Mouse (Mus musculus): Measurements from ENCODE around the gene Cttn. TPM values are rescaled to one million over a fixed set of nuclear protein-coding genes. Genes with fewer than 3 reads are reported as not detected.

Cttn gene
- polyA plus RNA-seq, 1 experiment: 14.2 TPM

DNA sequence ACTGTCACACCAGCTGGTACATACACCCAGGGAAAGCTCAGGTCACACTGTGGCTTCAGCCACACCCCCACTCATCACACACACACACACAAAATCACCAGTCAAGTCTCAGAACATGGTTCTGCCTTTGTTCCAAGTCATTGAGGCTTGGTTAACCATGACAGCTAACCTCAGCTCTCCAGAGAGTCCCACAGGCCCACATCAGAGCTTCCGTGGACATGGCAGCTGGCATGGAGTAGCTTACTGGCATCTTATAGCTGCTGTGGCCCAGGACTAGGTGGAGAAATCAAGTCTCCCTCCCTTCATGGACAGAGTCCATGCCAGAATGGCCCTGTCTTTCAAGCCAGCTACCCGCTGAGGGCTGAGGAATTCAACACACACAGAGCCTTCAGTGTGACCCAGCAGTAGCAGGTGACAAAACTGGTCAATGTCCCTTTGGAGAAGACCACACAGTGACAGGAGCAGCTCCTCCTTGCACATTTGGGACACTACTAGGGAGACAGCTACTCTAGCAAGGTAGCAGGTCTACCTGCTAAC is 62.3 kb downstream of the Cttn start:
- no peak overlapping the region for H3K27ac ChIP-seq (ENCODE audit: insufficient read depth, low read length)
- H3K4me1 ChIP-seq (ENCODE audit: control insufficient read depth, insufficient read depth, insufficient read length): no peaks in the 10 kb centered on the region
- no peaks in the 10 kb centered on the region for H3K27me3 ChIP-seq (ENCODE audit: control insufficient read depth, insufficient read depth, low read length)
- 63% methylated on average over 2 of the region's 2 CpGs for WGBS
- DNase-seq (ENCODE audit: low read depth in 1 of 2, low spot score in 2 of 2): no peak
- H3K36me3 ChIP-seq (ENCODE audit: control insufficient read depth, insufficient read depth, low read length): no peaks in the 10 kb centered on the region
- no peak overlapping the region for H3K4me3 ChIP-seq (ENCODE audit: extremely low read depth, insufficient read depth, insufficient read length)
- no peak for TF ChIP-seq POLR2A (IDR thresholded peaks at IDR 0.05; ENCODE audit: low read depth, low read length)
- TF ChIP-seq CTCF (IDR thresholded peaks at IDR 0.05; ENCODE audit: extremely low read depth, insufficient read depth, insufficient read length, insufficient replicate concordance): no peak

DNA sequence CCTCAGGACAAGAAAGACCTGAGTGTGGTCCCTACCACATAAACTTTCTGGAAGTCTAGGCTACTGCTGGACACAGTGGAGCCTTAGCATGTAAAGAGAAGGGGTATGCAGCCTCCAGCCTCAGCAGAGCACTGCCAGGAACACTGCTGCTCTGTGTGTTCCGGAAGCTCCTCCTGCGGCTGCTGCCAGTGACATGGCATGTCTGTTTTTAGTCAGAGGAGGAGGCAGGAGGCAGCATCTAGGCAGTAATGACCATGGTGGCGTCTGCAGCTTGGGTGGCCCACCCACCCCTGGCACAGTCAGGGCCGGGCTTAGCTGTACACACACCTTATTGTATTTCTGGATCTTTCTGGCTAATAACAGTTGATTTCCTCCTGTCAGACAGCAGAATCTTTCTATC is 63.1 kb downstream of the Cttn start:
- Histone ChIP-seq H3K4me3 (ENCODE audit: extremely low read depth, insufficient read depth, insufficient read length) (no peak overlapping the region), H3K4me1 (ENCODE audit: control insufficient read depth, insufficient read depth, insufficient read length) (no peaks in the 10 kb centered on the region), H3K27ac (ENCODE audit: insufficient read depth, low read length) (no peak overlapping the region), H3K27me3 (ENCODE audit: control insufficient read depth, insufficient read depth, low read length) (no peaks in the 10 kb centered on the region), H3K36me3 (ENCODE audit: control insufficient read depth, insufficient read depth, low read length) (no peaks in the 10 kb centered on the region)
- TF ChIP-seq POLR2A (IDR thresholded peaks at IDR 0.05; ENCODE audit: low read depth, low read length): no peak
- TF ChIP-seq CTCF (IDR thresholded peaks at IDR 0.05; ENCODE audit: extremely low read depth, insufficient read depth, insufficient read length, insufficient replicate concordance): no peak
- DNase-seq (ENCODE audit: low read depth in 1 of 2, low spot score in 2 of 2): no peak
- 58% methylated on average over 4 of the region's 4 CpGs for WGBS

- DNase-seq (ENCODE audit: low read depth in 1 of 2, low spot score in 2 of 2): no peak
- TF ChIP-seq CTCF (IDR thresholded peaks at IDR 0.05; ENCODE audit: extremely low read depth, insufficient read depth, insufficient read length, insufficient replicate concordance): no peak
- TF ChIP-seq POLR2A (IDR thresholded peaks at IDR 0.05; ENCODE audit: low read depth, low read length): no peak
- no peak overlapping the region for H3K27ac ChIP-seq (ENCODE audit: insufficient read depth, low read length)
- WGBS: 78% methylated on average over 4 of the region's 4 CpGs
- H3K4me3 ChIP-seq (ENCODE audit: extremely low read depth, insufficient read depth, insufficient read length): no peak overlapping the region
- no peaks in the 10 kb centered on the region for H3K27me3 ChIP-seq (ENCODE audit: control insufficient read depth, insufficient read depth, low read length)
- no peaks in the 10 kb centered on the region for H3K4me1 ChIP-seq (ENCODE audit: control insufficient read depth, insufficient read depth, insufficient read length)
- H3K36me3 ChIP-seq (ENCODE audit: control insufficient read depth, insufficient read depth, low read length): no peaks in the 10 kb centered on the region
Observed at GRCm38 (mm10) chr7:144402492-144402891, 68.3 kb downstream of the Cttn start.

DNA sequence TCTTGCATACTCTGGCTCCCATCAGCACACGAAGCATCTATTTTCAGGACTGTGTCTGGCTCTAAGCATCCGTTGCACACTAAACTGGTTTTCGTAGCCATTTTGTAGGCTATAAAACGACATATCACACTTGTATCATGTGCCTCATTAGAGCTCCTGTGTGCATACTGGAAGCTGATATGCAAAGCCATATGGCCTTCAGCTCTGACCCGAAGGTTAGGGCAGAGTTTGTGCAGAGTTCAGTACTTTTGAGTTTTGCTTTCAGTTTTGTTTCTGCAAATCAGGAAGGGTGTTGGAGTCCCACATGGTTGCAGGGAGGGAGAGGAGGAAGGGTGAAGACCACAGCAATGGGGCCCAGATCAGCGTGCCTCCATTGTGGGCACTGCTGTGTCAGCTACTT is 79.1 kb downstream of the Cttn start:
- H3K27me3 ChIP-seq (ENCODE audit: control insufficient read depth, insufficient read depth, low read length): no peaks in the 10 kb centered on the region
- no peak overlapping the region for H3K27ac ChIP-seq (ENCODE audit: insufficient read depth, low read length)
- H3K4me3 ChIP-seq (ENCODE audit: extremely low read depth, insufficient read depth, insufficient read length): no peak overlapping the region
- 69% methylated on average over 6 of the region's 6 CpGs for WGBS
- TF ChIP-seq CTCF (IDR thresholded peaks at IDR 0.05; ENCODE audit: extremely low read depth, insufficient read depth, insufficient read length, insufficient replicate concordance): no peak
- no peak for TF ChIP-seq POLR2A (IDR thresholded peaks at IDR 0.05; ENCODE audit: low read depth, low read length)
- H3K4me1 ChIP-seq (ENCODE audit: control insufficient read depth, insufficient read depth, insufficient read length): no peaks in the 10 kb centered on the region
- no peak for DNase-seq (ENCODE audit: low read depth in 1 of 2, low spot score in 2 of 2)
- H3K36me3 ChIP-seq (ENCODE audit: control insufficient read depth, insufficient read depth, low read length): no peaks in the 10 kb centered on the region

DNA sequence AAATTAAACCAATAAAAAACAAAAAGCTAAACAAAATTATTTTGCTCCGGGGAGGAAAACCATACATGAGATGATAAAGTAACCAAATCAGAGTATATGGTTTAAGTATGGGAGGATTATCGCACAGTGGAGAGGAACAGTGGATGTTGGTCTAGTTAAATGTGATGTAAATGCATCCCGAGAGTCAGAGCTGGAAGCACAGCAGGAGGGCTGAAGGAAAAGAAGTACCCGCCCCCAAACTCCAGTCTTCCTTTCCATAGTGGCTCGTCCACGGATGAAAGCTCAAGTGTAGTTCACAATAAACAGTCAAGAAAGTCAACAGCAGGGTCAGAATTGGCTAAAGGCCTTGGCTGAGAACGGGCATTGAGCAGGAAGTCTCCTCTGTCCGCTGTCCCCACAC is 80.1 kb downstream of the Cttn start:
- no peak for TF ChIP-seq POLR2A (IDR thresholded peaks at IDR 0.05; ENCODE audit: low read depth, low read length)
- TF ChIP-seq CTCF (IDR thresholded peaks at IDR 0.05; ENCODE audit: extremely low read depth, insufficient read depth, insufficient read length, insufficient replicate concordance): no peak
- no peaks in the 10 kb centered on the region for H3K36me3 ChIP-seq (ENCODE audit: control insufficient read depth, insufficient read depth, low read length)
- H3K4me3 ChIP-seq (ENCODE audit: extremely low read depth, insufficient read depth, insufficient read length): no peak overlapping the region
- no peak for DNase-seq (ENCODE audit: low read depth in 1 of 2, low spot score in 2 of 2)
- no peaks in the 10 kb centered on the region for H3K27me3 ChIP-seq (ENCODE audit: control insufficient read depth, insufficient read depth, low read length)
- no peaks in the 10 kb centered on the region for H3K4me1 ChIP-seq (ENCODE audit: control insufficient read depth, insufficient read depth, insufficient read length)
- WGBS: 83% methylated on average over 8 of the region's 8 CpGs
- H3K27ac ChIP-seq (ENCODE audit: insufficient read depth, low read length): no peak overlapping the region

DNA sequence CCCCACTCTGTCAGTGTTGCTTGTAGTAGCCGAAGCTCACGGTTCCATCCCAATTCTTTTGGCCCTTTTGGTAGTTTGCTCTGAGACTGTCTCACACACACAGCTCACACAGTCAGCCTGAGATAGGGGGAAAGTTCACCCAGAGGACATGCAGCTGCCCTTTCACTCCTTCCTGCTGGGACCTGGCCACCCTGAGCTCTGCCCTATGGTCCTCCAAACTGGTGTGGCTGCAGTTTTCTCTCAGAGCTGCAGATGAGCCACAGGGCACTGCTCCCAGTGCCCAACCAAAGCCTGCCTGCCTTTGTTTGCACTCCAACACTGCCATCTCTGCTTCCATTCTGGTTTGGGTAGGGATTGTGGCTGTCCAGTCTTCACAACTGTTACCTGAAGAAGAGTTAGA is 81.1 kb downstream of the Cttn start:
- TF ChIP-seq POLR2A (IDR thresholded peaks at IDR 0.05; ENCODE audit: low read depth, low read length) (no peak), CTCF (IDR thresholded peaks at IDR 0.05; ENCODE audit: extremely low read depth, insufficient read depth, insufficient read length, insufficient replicate concordance) (no peak)
- WGBS: 95% methylated on average over 2 of the region's 2 CpGs
- no peak for DNase-seq (ENCODE audit: low read depth in 1 of 2, low spot score in 2 of 2)
- H3K36me3 ChIP-seq (ENCODE audit: control insufficient read depth, insufficient read depth, low read length): no peaks in the 10 kb centered on the region
- H3K27me3 ChIP-seq (ENCODE audit: control insufficient read depth, insufficient read depth, low read length): no peaks in the 10 kb centered on the region
- no peak overlapping the region for H3K27ac ChIP-seq (ENCODE audit: insufficient read depth, low read length)
- H3K4me3 ChIP-seq (ENCODE audit: extremely low read depth, insufficient read depth, insufficient read length): no peak overlapping the region
- no peaks in the 10 kb centered on the region for H3K4me1 ChIP-seq (ENCODE audit: control insufficient read depth, insufficient read depth, insufficient read length)

GRCm38 (mm10) chr7:144387537-144387936 is 83.3 kb downstream of the Cttn start:
- WGBS: 93% methylated on average over 6 of the region's 6 CpGs
- Histone ChIP-seq H3K36me3 (ENCODE audit: control insufficient read depth, insufficient read depth, low read length) (no peaks in the 10 kb centered on the region), H3K27ac (ENCODE audit: insufficient read depth, low read length) (no peak overlapping the region; the same call in 1 of the 2 replicates), H3K4me3 (ENCODE audit: extremely low read depth, insufficient read depth, insufficient read length) (no peak overlapping the region), H3K27me3 (ENCODE audit: control insufficient read depth, insufficient read depth, low read length) (no peaks in the 10 kb centered on the region), H3K4me1 (ENCODE audit: control insufficient read depth, insufficient read depth, insufficient read length) (no peaks in the 10 kb centered on the region)
- no peak for TF ChIP-seq POLR2A (IDR thresholded peaks at IDR 0.05; ENCODE audit: low read depth, low read length)
- TF ChIP-seq CTCF (IDR thresholded peaks at IDR 0.05; ENCODE audit: extremely low read depth, insufficient read depth, insufficient read length, insufficient replicate concordance): no peak
- DNase-seq (ENCODE audit: low read depth in 1 of 2, low spot score in 2 of 2): no peak

Other genes starting within 250 kb of the Cttn start
- 23.5 and 26.1 TPM in 2 replicates for gene Ppfia1, start 82.7 kb upstream of the Cttn start, polyA plus RNA-seq (2012; rRNA removed)
- gene Fadd, start 111.5 kb upstream of the Cttn start, polyA plus RNA-seq (2012; rRNA removed): 9.1 and 9.8 TPM in 2 replicates